25 mouse cellular contexts compared by ENCODE assay signal in the genomic region with DNA sequence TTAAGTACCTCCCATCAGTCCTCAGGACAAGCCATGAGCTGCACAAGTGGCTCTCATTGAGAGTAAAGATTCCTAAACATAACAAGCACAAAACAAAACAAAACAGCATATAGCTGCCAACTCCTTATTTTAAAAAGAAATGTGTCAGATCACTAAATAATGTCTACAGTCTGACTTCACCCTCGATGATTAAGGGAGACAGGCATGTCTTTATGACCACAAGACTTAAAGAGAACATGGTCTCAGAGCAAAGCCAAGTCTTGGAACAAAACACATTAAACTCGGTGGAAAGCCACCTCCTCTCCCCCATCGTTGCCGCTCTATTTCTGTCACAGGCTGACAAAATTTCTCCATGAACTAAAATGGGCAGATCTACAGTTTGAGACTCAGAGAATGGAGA. TPM values are rescaled to one million over a fixed set of nuclear protein-coding genes. Genes with fewer than 3 reads are reported as not detected.
"Had no signal": no experiment of that assay in that cellular context is flagged by ENCODE, and none has a peak within 500 bp of the region (broad histone marks: within the 10 kb centered on the region; RNA-seq: fewer than 3 reads in every experiment).

No protein-coding gene starts in this region.

- H3K4me2 ChIP-seq: lung, embryonic 14.5 days; midbrain, embryonic 11.5 days; midbrain, embryonic 13.5 days; midbrain, embryonic 15.5 days; neural tube, embryonic 12.5 days had no signal

- H3K9me3 ChIP-seq: midbrain, embryonic 13.5 days; midbrain, embryonic 15.5 days; neural tube, embryonic 12.5 days had no signal

- DNase-seq: lung, adult 18-20 months; lung, embryonic 14.5 days; lung, postnatal 10 days; lung, postnatal 36 days; retina, postnatal 1 day; right cerebral cortex, adult 18-20 months; right cerebral cortex, postnatal 25 days; right cerebral cortex, postnatal 4 days; spleen, adult 18-20 months; thymus, adult 18-20 months; thymus, postnatal 14 days; thymus, postnatal 36 days had no signal

- H3K4me1 ChIP-seq: midbrain, embryonic 13.5 days; midbrain, embryonic 15.5 days; neural tube, embryonic 12.5 days had no signal

- H3K27ac ChIP-seq: macrophage; midbrain, embryonic 13.5 days; midbrain, embryonic 15.5 days; neural tube, embryonic 12.5 days had no signal

- H3K27me3 ChIP-seq: midbrain, embryonic 13.5 days; midbrain, embryonic 15.5 days; neural tube, embryonic 12.5 days had no signal

- H3K9ac ChIP-seq: lung, embryonic 14.5 days; midbrain, embryonic 13.5 days; midbrain, embryonic 15.5 days; neural tube, embryonic 12.5 days had no signal

- H3K4me3 ChIP-seq: megakaryocyte, embryonic 14.5 days; midbrain, embryonic 13.5 days; midbrain, embryonic 15.5 days; neural tube, embryonic 12.5 days had no signal

- H3K36me3 ChIP-seq: midbrain, embryonic 13.5 days; midbrain, embryonic 15.5 days; neural tube, embryonic 12.5 days had no signal

- ATAC-seq: midbrain, embryonic 13.5 days; midbrain, embryonic 15.5 days had no signal

RNA-seq across cellular contexts. Expression of gene Gja8, which starts 1.2 kb away (rescaled TPM):
- total RNA-seq: megakaryocyte progenitor cell, adult 5-6 weeks; monocyte, adult 5-6 weeks had no signal
- polyA plus RNA-seq: liver, embryonic 16.5 days; lung, embryonic 14.5 days; lung, embryonic 16.5 days; macrophage; midbrain, embryonic 11.5 days; midbrain, embryonic 13.5 days; small intestine, adult 2 months; stomach, embryonic 14.5 days; stomach, embryonic 16.5 days had no signal

RNA-seq across cellular contexts. Expression of gene Gja5, which starts 20.1 kb away (rescaled TPM):
- total RNA-seq: megakaryocyte progenitor cell, adult 5-6 weeks; monocyte, adult 5-6 weeks had no signal
- polyA plus RNA-seq: macrophage had no signal
